Mouse (Mus musculus) mouse trophoblast stem cell (cell line): ENCODE data around the gene Abhd14b.

Source experiments
- in situ Hi-C, 2 experiments: fragments of 300-500 bp; cut with MseI, MboI; formaldehyde crosslinking; loops; 2 replicates in 1 of 2; 3 replicates in 1 of 2; pipeline ENCODE4 v1.15.1; 2025

The Abhd14b gene

DNA sequence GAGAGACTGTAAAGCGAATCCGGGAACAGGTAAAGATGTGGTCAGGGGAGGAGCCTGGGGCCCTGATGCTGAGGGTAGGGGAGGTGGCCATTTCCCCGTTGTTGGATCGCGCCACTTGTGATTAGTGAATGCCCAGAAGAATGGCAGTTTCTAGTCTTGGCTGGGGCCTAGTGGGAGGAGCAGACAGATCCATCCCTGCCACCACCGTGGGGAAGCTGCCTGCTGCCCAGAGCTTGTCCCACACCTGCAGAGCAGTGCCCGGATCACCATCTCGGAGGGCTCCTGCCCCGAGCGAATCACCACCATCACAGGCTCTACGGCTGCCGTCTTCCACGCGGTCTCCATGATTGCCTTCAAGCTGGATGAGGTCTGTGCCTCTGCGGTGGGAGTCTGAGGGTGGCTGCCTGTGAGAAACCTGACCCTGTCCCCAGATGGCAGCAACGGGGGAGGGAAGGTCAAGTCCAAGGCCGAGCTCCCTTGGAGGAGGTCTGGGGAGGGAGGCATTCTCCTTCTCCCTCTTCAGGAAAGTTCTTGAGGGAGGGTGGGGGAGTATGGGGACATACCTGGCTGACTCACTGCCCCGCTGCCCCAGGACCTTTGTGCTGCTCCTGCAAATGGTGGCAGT, 13.3 kb downstream of the Abhd14b start:
- in situ Hi-C loops, result no loop called here

DNA sequence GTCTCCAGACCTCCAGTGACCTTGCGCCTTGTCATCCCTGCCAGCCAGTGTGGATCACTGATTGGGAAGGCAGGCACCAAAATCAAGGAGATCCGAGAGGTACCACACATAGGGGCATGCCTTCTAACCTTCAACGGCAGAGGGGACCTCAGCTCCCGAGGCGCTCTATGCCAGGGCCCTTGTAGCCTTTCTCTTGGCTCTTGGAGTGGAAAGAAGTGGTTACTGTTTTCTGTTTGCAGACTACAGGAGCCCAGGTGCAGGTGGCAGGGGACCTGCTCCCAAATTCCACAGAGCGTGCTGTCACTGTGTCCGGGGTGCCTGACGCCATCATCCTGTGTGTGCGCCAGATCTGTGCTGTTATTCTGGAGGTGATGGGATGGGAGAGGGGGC, 13.8 kb downstream of the Abhd14b start:
- in situ Hi-C loops, result no loop called here

DNA sequence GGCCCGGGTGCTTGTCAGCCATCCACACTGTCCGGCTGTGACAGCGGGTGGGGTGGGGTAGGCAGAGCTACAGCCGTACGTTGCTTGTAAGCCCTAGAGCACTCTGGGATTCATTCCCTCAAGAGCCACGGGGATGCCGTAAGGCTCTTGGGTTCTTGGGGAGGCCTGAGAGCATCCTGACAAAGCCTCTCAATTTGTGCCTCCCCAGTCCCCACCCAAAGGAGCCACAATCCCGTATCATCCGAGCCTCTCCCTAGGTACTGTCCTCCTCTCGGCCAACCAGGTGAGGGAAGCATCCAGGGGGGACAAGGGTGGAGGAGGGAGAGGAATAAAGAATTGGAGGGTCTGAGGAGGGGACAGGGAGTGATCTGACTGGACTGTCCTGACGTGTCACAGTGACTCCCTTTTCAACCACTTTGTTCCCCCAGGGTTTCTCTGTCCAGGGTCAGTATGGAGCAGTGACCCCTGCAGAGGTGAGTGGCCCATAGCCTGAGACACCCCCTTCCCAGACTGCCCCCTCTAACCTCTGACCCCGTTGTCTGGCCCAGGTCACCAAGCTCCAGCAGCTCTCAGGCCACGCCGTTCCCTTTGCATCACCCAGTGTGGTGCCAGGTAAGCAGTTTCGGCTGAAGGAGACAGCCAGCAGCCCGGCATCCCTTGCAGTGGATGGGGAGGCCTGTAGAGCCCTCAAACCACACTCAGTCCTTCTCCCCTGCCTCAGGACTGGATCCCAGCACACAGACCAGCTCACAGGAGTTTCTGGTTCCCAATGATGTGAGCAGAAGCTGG, 14.6 kb downstream of the Abhd14b start:
- in situ Hi-C loops, result no loop called here

DNA sequence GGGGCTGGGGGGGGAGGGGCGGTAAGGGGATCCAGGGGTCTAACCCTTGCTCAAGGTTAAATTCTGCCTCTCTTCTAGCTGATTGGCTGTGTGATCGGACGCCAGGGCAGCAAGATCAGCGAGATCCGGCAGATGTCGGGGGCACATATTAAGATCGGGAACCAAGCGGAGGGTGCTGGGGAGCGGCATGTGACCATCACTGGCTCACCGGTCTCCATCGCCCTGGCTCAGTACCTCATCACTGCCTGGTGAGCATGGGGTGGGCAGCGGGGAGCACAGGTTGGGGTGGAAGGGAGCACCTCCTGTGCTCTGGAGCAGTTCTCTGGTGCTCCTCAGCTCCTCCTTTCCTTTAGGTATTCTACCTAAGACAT, 15.2 kb downstream of the Abhd14b start:
- in situ Hi-C loops, result no loop called here

DNA sequence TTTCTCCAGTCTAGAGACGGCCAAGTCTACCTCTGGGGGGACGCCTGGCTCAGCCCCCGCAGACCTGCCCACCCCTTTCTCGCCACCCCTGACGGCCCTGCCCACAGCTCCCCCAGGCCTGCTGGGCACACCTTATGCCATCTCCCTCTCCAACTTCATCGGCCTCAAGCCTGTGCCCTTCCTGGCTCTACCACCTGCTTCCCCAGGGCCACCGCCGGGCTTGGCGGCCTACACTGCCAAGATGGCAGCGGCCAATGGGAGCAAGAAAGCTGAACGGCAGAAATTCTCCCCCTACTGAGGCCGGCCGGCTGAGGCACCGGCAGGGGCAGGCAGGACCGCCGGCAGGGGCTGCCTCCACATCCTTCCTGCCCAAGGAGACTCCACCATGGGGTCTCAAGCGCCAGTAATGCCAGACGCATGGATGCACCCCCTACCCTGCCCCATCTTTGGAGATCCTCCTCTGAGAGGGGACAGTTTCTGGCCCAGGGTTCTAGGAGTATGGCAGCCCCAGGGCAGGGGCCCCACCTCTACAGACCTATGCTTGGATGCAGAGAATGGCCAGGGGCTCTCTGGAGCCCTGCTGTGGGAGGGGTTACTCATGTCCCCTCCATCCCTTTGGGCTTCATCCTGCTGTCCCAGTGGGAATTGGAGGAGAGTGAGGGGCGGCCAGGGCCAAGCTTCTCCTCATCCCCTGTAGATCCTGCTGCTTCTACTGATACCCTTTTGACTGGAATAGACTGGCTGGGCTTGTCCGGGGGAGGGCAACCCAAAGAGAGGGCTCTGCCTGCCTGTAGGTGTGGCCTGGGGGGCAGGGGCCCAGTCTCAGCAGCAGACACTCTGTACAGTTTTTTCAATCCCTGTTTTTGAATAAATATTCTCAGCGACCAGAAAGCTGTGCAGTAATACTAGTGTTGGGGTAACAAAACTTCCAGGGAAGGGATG, 16.1 kb downstream of the Abhd14b start:
- in situ Hi-C loops, result no loop called here

DNA sequence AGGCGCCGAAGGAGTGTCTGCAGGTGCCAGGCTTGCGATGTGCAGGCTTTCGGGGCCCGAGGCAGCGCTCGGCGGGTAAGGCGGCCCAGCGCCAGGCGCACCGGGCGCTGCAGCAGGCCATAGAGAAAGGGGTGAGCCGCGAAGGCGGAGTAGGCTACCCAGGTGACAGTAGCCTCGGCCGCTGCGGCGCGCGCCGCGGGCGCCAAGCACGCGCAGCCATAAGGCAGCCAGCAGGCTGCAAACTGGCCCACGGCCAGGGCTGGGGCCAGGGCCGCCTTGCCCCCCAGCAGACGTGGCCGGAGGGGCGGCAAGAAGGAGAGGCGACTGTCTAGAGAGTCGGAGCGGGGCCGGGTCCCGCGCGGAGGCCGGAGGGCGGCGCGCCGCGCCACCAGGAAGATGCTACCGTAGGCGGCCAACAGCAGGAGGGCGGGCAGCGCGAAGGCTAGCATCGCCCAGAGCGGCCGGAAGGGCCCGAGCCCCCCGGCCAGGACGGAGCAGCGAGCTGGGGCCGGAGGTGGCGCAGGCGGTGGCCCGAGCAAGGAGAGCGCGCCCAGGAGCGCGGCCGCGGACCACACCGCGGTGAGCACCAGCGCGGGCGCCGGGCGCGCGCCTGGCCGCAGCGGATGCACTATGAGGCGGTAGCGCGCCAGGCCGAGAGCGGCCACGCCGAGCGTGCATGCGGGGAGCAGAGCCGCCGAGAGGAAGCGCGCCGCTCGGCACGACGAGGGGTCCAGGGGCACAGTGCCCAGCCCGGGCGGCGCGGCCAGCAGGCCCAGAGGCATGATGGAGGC, 17.7 kb downstream of the Abhd14b start:
- in situ Hi-C loops, result no loop called here

DNA sequence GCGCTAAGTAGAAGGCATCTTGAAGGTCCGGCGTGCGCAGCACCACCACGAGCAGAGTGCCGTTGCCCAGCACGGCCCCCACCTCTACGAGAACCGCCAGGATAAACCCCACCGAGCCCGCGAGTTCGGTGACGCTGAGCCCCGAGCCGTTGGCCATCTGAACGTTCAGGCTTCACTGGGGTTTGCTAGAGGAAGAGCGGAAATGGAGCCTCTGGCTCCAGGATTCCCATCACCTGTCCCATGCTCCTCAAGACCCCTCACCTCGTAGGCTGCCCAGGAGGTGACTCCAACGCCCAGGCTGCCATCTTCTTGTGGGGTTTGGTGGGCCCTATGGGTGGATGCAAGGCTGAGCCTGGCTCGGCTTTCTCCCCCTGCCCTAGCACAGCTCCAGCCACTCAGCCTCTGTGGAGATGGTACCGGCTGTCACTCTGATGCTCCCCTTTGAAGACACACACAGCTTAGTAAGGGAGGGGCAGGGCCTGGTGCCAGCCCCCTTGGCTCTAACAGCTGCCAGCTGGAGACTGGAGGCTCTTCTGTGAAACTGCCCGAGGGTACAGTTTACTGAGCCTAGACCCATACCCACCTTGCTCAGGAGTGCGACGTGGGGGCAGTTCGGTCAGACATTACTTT, 18.4 kb downstream of the Abhd14b start, which contains the start of gene Gpr62:
TSS of gene Gpr62 (minus strand) at position 368 of the 630 bp plus-strand sequence.
- in situ Hi-C loops, result no loop called here

DNA sequence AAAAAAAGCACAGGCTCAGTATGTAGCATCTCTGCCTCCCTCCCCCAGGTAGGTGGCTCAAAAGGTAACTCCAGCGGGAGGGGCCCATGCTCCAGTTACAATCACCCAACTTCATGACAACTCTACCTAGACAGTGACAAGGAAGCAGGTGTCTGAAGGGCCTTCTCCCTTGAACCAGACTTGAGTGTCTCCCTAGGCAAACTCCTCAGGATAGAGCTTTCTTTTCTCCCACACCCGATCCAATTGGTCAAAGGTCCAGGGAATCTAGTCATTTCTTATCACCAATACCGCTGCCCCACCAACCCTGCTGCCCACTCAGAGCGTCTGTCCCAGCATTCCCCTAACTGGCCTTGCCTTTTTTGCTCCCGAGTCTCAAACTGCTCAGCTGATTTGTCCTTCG, 19.5 kb downstream of the Abhd14b start:
- in situ Hi-C loops, result no loop called here

DNA sequence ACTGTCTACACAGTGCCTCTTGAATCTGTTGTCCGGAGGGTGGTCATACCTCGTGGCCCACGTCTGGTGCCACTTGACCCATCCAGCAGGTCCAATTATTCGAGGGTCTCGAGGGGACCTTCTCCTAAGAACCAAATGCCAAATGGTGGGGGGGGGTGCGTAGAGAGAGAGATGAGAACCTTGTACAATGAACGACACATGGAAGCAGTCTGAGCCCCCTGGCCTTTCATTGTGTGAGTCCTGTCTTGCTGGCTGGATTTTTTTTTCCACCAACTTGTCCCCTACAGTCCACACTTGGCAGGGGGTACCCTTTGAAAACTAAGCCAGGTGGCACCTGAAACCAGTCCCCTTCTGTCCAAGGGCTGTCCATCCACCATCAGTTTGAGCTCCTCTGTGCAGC, 20.5 kb downstream of the Abhd14b start:
- in situ Hi-C loops, result no loop called here

DNA sequence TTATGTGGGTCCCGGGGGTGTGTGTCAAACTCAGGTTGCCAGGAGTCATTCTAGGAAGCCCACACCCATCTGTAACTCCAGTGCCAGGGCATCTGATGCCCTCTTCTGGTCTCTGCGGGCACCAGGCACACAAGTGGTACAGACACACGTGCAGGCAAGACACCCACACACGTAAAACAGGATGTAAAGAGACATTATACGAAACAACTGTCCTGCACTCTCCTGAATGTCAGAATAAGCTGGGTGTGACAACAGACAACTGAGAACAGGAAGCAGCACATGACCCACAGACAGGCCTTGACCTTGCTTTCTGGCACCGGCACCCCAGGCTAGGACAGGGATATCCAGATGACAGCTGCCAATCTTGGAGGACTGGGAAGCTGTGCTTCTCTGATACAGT, 22.1 kb downstream of the Abhd14b start:
- in situ Hi-C loops, result no loop called here

DNA sequence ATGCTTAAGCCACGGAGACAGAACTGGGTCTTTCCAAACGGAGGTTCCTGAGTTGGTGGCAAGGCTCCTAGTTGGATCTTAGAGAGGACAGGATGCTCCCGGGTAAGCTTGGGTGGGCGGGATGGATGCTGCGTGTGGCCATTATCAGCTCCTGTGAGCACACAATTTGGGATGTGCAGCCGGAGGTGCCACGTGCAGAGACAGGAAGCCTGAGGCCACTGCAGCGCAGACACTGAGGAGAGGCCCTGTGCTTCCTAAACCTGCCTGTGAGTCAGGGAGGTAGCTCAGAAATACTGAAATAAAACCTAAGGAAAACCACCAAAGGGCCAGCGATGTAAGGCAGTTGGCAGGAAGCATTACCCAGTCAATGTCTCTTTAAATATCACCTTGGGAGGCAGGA, 22.5 kb downstream of the Abhd14b start:
- in situ Hi-C loops, result no loop called here

DNA sequence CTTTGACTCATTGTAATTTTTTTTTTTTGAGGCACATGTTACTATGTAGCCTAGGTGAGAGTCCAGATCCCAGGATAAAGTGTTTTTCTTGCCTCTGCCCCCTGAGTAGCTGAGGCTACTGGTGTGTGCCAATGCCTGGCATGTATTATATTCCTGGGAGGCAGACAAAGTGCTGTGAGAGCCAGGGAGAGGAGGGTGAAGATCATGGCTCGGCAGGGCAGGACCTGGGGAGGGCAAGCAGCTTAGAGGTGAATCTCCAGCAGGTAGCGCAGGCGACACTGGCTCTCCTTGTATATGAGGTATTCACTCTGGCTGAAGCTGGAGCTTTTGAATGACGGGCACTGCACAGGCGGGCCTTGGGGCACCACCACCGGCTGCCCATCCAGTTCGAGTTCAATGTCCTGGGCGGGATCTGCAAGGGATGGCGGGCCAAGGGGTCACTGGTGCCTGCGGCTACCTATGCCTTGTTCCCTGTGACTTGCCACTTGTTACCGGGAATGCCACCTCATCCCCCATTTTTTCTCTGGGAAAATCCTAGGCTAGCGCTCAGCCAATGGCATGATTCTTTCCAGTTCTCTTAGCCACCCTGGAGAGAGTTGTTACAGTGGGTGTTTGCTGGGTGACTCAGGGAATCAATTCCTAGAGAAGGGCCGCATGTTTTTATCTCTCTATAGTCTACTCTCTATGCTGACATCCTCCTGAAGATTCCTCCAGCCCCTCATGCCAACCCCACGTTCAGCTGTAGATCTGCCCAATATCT, 23.9 kb downstream of the Abhd14b start:
- in situ Hi-C loops, result no loop called here

DNA sequence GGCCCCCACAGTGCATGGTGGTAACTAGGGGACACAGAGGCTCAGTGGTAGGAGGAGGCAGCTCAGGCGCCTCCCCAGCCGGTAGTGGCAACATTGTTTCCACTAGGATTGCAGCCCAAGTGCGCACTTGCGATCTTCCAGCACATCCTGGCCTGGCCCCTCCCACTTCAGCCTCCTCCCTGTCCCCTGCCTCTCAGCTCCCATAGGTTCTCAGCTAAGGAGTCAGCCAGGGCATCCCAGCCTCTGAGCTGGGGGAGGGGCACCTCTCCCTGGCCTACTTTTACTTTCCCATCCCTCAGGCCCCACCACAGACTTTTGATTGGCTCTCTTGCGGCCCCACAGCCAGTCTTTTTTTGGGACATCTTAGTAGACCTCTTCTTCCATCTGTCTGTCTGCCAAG, 24.6 kb downstream of the Abhd14b start:
- in situ Hi-C loops, result no loop called here

DNA sequence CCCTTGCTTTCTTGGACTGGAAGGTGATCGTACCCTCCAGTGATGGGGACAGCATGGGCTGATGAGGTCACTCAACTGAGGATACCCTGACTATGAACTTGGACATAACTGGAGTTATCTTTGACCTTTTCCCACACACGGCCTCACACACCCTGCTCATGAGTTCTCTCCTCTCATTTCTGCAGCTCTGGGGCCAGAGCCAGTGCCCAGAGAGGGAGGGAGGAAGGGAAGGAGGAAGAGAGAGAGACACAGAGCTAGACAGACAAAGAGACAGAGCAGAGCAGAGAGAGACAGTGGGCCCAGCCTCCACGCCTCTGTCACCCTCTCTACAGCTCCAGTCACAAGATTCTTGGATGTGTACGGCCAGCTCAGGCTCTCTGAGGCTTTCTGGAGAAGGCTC, 25.1 kb downstream of the Abhd14b start:
- in situ Hi-C loops, result no loop called here

DNA sequence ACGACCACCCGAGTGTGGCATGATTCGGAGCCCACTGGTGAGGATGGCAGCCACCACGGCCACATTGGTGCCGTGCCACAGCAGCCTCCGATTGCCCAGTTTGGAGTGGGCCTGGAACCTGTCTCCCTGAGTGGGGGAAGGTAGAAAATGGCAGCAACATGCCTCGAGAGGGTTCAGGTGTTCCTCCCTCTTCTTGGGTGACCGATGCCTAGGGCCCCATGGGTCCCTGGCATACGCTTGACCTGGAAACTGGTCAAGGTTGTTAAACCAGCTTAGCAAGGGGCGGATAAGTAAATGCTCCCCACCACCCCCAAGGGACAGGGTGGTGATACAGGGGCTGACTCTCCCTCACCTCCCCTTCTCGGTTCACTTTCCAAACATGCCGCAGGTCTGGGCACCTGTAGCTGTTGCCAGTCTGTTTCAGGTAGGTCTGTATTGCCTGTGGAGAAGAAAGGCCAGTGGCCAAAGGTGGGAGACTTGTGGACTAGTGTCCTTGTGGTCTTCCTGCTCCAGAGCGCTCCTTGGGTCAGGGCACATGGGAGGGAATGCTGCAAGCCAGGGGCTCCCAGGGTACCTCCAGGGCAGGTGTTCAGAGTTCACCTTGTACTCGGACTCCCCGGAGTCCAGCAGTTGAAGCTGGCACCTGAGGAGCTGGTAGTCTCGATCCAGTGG, 26.0 kb downstream of the Abhd14b start:
- in situ Hi-C loops, result no loop called here

DNA sequence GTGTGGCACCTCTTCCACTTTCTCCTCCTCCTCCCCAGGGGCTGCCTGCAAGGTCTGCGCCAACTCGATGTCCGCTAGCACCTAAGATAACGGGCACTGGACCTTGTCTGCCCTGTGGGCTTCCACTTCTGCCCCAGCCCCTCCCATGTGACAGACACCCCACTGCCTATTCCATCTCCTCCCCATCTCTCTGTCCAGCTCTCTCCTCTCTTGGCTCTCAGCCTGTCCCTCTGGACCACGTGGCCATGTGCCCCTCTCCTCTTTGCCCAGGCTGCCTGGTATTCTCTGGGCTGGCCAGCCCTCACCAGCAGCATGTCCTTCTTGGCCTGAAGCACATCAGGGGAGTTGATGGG, 26.5 kb downstream of the Abhd14b start:
- in situ Hi-C loops, result no loop called here

DNA sequence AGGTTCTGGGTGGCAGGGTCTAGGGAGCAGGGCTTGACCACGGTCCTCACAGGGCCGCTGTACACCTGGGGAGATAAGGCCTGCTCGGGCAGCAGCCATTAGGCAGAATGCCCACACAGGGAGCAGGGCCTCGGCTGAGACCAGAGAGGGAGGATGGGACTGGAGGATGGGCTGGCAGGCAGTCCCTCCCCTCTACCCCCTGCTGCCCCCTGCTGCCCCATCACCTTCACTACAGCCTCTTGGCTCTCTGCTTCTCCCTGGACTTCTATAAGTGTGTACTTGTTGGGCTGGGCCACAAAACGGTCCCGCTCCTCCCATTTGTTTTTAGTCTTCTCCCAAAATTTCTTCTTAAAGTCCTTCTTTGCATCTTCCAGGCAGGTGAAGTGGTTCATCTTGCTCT, 27.2 kb downstream of the Abhd14b start:
- in situ Hi-C loops, result no loop called here

DNA sequence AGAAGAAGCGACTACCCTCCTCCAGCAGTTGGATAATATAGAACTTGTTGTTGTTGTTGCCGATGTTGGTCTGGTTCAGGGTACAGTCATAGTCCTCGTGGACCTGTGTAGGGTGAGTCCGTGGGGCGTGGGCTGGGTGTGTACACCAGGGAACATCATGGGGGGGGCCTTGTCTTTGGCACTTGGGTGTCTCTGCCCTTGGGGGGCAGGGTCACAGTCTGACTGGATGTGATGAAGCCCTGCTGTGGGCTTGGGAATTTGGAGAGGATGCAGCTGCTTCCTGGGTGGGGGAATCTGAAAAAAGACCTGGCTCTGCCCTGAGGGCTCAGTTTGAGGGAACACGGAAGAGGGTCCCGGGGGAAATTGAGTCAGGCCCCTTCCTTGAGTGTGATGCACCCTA, 27.8 kb downstream of the Abhd14b start:
- in situ Hi-C loops, result no loop called here

DNA sequence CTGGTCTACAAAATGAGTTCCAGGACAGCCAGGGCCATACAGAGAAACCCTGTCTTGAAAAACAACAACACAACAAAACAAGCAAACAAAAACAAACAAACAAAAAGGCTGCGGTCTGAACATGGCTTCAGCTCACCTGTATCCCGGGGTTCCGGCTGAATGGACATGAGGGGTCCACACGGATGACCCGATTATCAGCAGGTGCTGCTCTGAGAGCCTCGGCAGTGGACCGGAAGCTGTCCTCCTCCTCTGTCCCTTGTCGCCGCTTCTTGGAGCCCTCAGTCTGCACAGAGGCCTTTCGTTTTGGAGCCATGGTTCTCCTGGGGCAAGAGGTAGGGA, 28.4 kb downstream of the Abhd14b start, which contains the start of gene Rrp9:
TSS of gene Rrp9 (plus strand) at position 301 of the 339 bp plus-strand sequence.
- in situ Hi-C loops, result no loop called here
